Mouse (Mus musculus) lung, embryonic 15.5 days (tissue): ENCODE results near the gene Ewsr1. TPM values are rescaled to one million over a fixed set of nuclear protein-coding genes. Genes with fewer than 3 reads are reported as not detected.
"Not testable (repeated sequence)": the region's sequence is repeated elsewhere in the genome, so short reads cannot be mapped to it uniquely, and the experiment has no call there.

Experiments used
- ATAC-seq: fragments of 200-750 bp; cut with Nextera tagmentation; 2 replicates; pipeline ENCODE4 v1.8.0; 2017; ENCODE audit warnings: moderate number of reproducible peaks, borderline replicate concordance; ENCODE audit not compliant: low FRiP score, low TSS enrichment; ENCODE audit errors: extremely low read depth
- H3K27ac ChIP-seq: fragments of 300-500 bp; sonication (generic); 2 replicates; pipeline ENCODE4 v1.5.1; 2015; ENCODE audit warnings: moderate library complexity, mild to moderate bottlenecking, inconsistent platforms
- H3K27me3 ChIP-seq: fragments of 300-500 bp; sonication (generic); 2 replicates; pipeline ENCODE4 v1.6.1; 2015; ENCODE audit warnings: inconsistent platforms
- H3K36me3 ChIP-seq: fragments of 300-500 bp; sonication (generic); 2 replicates; pipeline ENCODE4 v1.6.1; 2015; ENCODE audit warnings: inconsistent platforms
- H3K4me1 ChIP-seq: fragments of 300-500 bp; sonication (generic); 2 replicates; pipeline ENCODE4 v1.6.1; 2015; ENCODE audit warnings: inconsistent platforms
- H3K4me2 ChIP-seq: fragments of 300-500 bp; sonication (generic); 2 replicates; pipeline ENCODE4 v1.6.1; 2015; ENCODE audit warnings: inconsistent platforms, mild to moderate bottlenecking, moderate library complexity
- H3K4me3 ChIP-seq: fragments of 300-500 bp; sonication (generic); 2 replicates; pipeline ENCODE4 v1.5.1; 2015; ENCODE audit warnings: mild to moderate bottlenecking, inconsistent platforms
- H3K9ac ChIP-seq: fragments of 300-500 bp; sonication (generic); 2 replicates; pipeline ENCODE4 v1.6.1; 2015; ENCODE audit warnings: inconsistent platforms
- H3K9me3 ChIP-seq: fragments of 300-500 bp; sonication (generic); 2 replicates; pipeline ENCODE4 v1.6.1; 2016; ENCODE audit warnings: inconsistent platforms
- WGBS: fragments of 180-500 bp; shearing (Covaris S2); methylation state at CpG from one replicate; pipeline ENCODE4 v1.1.7; 2015; 5-methylcytosine and 5-hydroxymethylcytosine counted together
- polyA plus RNA-seq: library from polyadenylated mRNA; unstranded; fragments of >200 nt; fragmentation: Nextera tagmentation; extraction: Ambion mirVana; gene quantifications from 2 replicates; pipeline ENCODE4 v1.2.1, GENCODE M21; 2015

The Ewsr1 gene
- polyA plus RNA-seq, 1 experiment from 2014 or later = 796 TPM

DNA sequence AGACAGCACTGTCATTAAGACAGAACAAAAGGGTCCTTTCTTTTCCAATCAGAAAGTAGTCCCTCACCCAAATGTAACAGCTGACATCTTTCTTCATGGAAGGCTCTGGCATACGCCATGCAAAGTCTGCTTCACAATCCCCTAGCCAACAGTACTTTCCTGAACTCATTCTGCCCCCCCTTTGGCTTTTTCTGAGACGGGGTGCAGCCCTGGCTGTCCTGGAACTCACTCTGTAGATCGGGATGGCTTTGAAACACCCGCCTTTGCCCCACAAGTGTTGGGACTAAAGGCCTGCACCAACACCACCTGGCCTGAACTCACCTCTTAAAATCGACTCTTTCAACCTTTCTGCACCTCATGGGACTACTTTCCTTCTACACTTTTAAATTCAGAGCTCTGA, 3.2 kb downstream of the Ewsr1 start:
- H3K4me3 ChIP-seq = no peak overlapping the region
- H3K4me1 ChIP-seq = peaks cover 26% of the 10 kb centered on the region
- 0 out of 2 replicates have a peak overlapping the region, but pooled peaks have one; percentile 78 for H3K4me2 ChIP-seq
- no peak overlapping the region for H3K27ac ChIP-seq
- H3K9me3 ChIP-seq = no peaks in the 10 kb centered on the region
- H3K9ac ChIP-seq = no peak overlapping the region
- 82% methylated on average over 5 of the region's 5 CpGs for WGBS
- no peak for ATAC-seq
- H3K27me3 ChIP-seq = no peaks in the 10 kb centered on the region
- peaks cover 17% of the 10 kb centered on the region for H3K36me3 ChIP-seq

DNA sequence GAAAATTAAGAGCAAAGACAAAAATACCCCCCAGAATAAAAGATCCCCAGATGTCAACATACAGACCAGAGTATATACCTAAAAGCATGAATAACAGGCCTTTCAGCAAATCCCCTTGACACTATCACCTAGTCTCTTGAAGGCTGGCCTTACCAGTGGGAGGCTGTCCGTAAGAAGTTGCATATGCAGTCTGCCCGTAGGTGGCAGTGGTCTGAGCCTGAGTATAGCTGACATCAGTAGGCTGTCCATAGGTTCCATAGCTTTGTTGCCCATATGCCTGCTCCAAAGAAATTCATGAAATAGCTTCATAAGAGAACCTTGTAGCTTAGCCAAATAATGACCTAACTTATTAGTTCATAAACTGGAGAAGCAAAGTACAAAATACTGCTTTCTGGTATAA, 7.4 kb downstream of the Ewsr1 start:
- Histone ChIP-seq H3K9ac (no peak overlapping the region), H3K9me3 (no peaks in the 10 kb centered on the region), H3K27me3 (no peaks in the 10 kb centered on the region), H3K27ac (no peak overlapping the region), H3K4me1 (peaks cover 15% of the 10 kb centered on the region; the same call in 1 of the 2 replicates), H3K4me2 (no peak overlapping the region), H3K36me3 (peaks cover 55% of the 10 kb centered on the region), H3K4me3 (no peak overlapping the region)
- ATAC-seq = no peak
- 32% methylated on average over 2 of the region's 2 CpGs for WGBS

DNA sequence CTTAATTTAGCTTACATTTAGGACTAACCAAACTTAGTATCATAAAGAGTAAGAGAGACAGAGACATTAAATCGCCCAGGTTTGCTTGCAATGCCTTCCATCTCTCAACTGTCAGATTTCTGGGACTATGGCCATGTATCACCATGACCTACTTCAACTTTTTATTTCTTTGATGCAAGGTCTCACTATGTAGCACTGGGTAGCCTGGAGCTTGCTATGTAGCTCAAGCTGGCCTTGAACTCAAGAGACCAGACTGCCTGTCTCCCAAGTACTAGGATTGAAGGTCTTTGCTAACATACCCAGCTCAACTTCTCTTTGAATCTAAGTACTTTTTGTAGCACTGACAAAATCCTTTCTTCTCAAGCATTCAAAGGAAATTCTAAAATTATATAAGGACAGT, 9.9 kb downstream of the Ewsr1 start:
- Histone ChIP-seq H3K9me3 (no peaks in the 10 kb centered on the region), H3K4me1 (0 out of 2 replicates have a peak, but pooled peaks cover 3% of the 10 kb centered on the region), H3K27me3 (no peaks in the 10 kb centered on the region), H3K4me2 (no peak overlapping the region), H3K36me3 (peaks cover 80% of the 10 kb centered on the region), H3K4me3 (no peak overlapping the region), H3K9ac (no peak overlapping the region), H3K27ac (no peak overlapping the region)
- no peak for ATAC-seq
- WGBS = 93% methylated on average over 1 of the region's 1 CpGs

DNA sequence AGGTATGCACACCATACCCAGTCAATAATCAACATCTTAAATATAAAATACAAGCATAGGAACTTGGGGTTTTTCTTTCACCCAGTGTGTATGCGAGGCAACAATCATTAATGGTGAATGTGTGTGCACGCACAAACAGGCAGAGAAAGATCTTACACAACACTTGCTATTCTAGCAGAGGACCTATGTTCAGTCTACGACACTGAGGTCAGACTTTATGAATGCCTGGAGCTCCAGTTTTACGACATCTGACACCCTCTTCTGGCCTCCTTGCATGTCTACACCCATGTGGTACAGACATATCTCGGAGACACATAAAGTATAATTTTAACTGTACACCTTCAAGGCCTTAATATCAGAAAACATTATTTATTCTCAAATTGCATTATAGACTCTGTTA, 22.2 kb downstream of the Ewsr1 start:
- H3K9me3 ChIP-seq, H3K4me3 ChIP-seq, H3K27me3 ChIP-seq, H3K27ac ChIP-seq, H3K4me1 ChIP-seq, H3K4me2 ChIP-seq, H3K9ac ChIP-seq, ATAC-seq: not testable (repeated sequence)
- WGBS = 80% methylated on average over 4 of the region's 5 CpGs
- peaks cover 78% of the 10 kb centered on the region for H3K36me3 ChIP-seq

DNA sequence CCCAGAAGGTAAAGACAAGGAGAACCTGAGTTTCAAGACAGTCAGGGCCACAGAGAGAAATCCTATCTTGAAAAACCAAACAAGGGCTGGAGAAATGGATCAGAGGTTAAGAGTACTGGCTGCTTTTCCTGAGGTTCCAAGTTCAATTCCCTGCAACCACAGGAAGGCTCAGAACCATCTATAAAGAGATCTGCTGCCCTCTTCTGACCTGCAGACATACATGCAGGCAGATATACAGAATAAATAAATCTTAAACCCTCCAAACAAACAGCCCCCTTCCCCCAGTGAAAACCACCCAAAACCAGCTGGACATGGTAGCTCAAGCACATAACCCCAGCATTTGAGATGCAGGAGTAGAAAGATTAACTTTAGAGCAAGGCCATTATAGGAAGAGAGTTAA, 23.3 kb downstream of the Ewsr1 start:
- no peak overlapping the region for H3K9ac ChIP-seq
- H3K36me3 ChIP-seq = peaks cover 82% of the 10 kb centered on the region
- H3K27me3 ChIP-seq = no peaks in the 10 kb centered on the region
- no peaks in the 10 kb centered on the region for H3K9me3 ChIP-seq
- no peak for ATAC-seq
- H3K4me3 ChIP-seq = no peak overlapping the region
- no peak overlapping the region for H3K27ac ChIP-seq
- no peaks in the 10 kb centered on the region for H3K4me1 ChIP-seq
- no peak overlapping the region for H3K4me2 ChIP-seq

DNA sequence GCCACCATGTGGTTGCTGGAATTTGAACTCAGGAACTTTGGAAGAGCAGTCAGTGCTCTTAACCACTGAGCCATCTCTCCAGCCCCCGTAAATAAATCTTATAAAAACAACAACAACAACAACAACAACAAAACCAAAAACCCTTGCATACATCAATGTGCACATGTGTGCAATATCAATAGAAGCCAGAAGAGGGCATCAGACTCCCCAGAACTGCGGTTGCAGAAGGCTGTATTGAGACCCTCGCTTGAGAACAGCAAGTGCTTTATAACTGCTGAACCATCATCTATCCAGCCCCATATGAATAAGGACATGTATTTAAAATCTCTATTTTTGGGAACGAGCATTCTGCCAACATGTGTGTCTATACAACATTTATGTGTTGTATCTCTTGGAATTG, 24.2 kb downstream of the Ewsr1 start:
- 65% methylated on average over 4 of the region's 4 CpGs for WGBS
- Histone ChIP-seq H3K4me2 (no peak overlapping the region), H3K36me3 (peaks cover 82% of the 10 kb centered on the region), H3K4me1 (no peaks in the 10 kb centered on the region), H3K9ac (no peak overlapping the region), H3K27me3 (no peaks in the 10 kb centered on the region), H3K9me3 (no peaks in the 10 kb centered on the region), H3K4me3 (no peak overlapping the region), H3K27ac (no peak overlapping the region)
- ATAC-seq = no peak

DNA sequence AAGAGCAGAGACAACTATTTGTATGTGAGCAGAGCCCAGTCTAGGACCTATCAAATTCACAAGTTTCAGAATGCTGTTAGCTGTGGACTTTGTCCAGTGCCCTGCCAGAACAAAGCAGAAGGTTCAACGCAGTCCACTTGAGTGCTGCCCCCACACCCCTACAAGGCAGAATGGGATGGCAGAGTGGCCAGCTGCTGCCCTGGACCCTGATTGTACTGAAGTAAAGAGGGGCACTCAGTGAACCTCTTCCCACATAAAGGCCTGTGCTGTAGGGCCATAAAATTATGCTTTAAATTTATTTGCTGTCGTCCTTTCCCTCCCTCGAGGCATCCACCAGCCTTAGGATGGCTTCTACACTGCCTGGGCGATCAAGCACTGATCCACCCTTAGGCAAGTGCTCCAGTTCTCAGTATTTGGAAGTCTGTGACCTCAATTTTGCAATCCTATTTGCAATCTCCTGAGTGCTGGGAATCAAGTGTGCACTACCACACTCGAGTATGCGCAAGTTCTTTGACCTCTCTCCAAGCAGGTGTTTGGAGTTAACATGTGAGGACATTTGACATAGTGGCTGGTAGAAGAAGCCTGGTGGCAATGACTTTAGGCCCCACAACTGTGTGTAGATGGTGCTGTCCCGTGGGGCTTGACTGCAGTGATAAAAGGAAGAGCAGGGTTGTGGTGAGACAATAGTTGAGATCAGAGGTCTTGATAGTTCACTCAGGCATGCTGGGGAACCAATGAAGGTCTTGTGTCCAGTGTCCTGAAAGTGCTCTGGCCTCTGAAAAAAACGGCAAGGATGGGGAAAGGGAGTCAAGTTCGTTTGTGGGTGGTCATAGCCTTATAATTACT, 30.7 kb downstream of the Ewsr1 start:
- no peak overlapping the region for H3K27ac ChIP-seq
- 77% methylated on average over 9 of the region's 9 CpGs for WGBS
- peaks cover 54% of the 10 kb centered on the region for H3K36me3 ChIP-seq

DNA sequence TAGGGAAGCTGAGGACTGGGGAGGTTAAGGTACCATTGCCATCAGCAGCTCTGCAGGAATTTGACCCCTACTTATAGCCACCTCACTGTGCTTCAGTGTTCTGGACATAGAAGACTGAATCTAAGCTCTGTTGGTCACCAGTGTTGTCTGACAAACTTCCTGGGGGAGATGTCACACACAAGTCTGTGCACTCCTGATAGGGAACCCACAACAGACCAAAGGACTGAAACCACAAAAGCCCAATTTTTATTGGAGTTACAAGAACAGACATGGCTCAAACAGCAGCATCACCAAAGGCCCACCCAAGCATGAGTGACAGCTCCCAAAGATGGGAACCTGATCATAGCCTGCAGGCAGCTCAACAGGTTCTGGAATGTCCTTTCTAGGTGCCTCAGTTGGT, 32.0 kb downstream of the Ewsr1 start:
- peaks cover 17% of the 10 kb centered on the region for H3K27me3 ChIP-seq
- H3K36me3 ChIP-seq = peaks cover 42% of the 10 kb centered on the region
- H3K9ac ChIP-seq = no peak overlapping the region
- no peak overlapping the region for H3K4me3 ChIP-seq
- H3K27ac ChIP-seq = no peak overlapping the region
- peaks cover 26% of the 10 kb centered on the region for H3K4me1 ChIP-seq
- no peak overlapping the region for H3K4me2 ChIP-seq
- H3K9me3 ChIP-seq = no peaks in the 10 kb centered on the region
- ATAC-seq = no peak

More for the DNA sequence above, 30.7 kb downstream of the Ewsr1 start:
- H3K9me3 ChIP-seq = no peaks in the 10 kb centered on the region
- H3K9ac ChIP-seq = no peak overlapping the region
- peaks cover 4% of the 10 kb centered on the region for H3K27me3 ChIP-seq
- no peak overlapping the region for H3K4me2 ChIP-seq
- H3K4me3 ChIP-seq = no peak overlapping the region
- ATAC-seq = no peak
- peaks cover 13% of the 10 kb centered on the region for H3K4me1 ChIP-seq

DNA sequence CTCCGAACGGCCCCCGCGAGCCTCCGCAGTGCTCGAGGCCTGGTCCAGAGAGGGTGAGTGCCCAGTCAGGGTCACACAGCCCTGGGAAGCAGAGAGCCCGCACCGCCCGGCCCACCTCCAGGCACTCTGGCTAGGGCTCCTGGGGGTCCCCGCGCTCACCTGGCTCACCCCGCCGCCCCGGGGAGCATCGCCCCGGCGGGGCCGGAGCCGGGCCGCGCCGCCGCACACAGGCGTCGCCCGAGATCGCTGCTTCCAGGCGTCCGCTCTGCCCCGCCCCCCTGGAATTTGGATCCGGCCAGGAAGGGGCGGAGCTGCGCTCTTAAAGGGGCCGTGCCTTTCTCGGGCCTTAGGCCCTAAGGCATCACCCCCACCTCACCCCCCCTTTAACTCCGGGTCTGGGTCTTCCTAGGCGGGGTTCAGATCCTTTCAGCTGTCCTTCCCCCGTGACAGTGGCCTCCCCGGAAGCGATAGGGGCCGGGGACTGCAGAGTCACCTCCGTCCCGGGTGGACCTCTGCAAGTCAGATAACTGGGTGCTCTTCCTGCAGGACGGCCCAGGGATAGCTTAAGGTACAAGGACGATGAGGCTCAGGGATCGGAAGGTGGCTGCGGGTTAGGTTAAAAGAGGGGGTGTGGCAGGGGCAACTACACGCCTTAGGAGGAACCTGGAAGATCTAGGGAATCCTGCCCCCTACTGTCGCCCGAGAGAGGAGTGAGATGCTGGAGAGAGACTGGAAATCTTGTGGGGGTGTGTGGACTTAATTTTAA, 33.8 kb downstream of the Ewsr1 start, which contains the start of gene Gas2l1:
Gene Gas2l1 (minus strand): TSS at position 272 of the 766 bp plus-strand sequence.
- H3K4me1 ChIP-seq = peaks cover 38% of the 10 kb centered on the region
- H3K9ac ChIP-seq = peak within 1 kb of the TSS; percentile 64
- H3K27ac ChIP-seq = peak within 1 kb of the TSS; percentile 51; the same call in 1 of the 2 replicates
- H3K36me3 ChIP-seq = peaks cover 23% of the 10 kb centered on the region
- under 1% methylated on average over 50 of the region's 50 CpGs for WGBS
- H3K9me3 ChIP-seq = no peaks in the 10 kb centered on the region
- peak within 1 kb of the TSS; percentile 95 for H3K4me2 ChIP-seq
- H3K27me3 ChIP-seq = peaks cover 35% of the 10 kb centered on the region
- peak; percentile 84 for ATAC-seq
- peak within 1 kb of the TSS; percentile 63 for H3K4me3 ChIP-seq

DNA sequence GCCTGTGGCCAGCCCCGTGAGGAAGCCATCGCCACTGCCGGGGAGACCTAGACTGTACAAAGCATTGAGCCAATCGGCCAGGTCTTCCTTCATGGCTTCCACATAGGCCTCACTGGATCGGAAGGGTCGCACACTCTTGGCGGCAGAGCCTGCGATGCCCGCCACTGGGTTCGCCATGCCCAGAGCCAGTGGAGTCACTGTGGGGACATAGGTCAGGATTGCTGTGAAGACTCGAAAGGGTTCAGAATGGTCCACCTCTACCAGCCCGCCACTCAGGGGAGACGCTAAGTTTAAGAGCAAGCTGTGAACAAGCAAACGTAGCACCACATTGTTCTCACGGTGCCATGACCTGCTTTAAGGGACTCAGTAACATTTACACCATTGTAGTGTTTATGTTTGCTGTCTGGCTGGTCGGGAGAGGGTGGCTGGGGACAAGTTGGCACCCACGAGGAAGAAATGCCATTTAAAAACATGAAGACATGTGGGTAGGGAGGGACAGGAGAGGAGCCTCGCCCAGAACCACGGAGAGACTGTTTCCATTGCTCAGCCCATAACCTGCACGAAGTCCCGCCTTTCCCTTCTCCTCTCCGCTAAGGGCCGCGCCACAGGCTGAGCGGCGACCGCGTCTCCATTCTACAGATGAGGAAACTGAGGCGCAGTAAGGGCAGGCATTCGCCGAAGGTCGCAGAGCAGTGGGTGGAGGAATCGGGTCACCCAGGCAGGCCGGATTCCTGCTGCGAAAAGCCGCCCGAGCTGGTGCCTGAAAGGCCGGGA, 34.6 kb downstream of the Ewsr1 start:
- 13% methylated on average over 38 of the region's 38 CpGs for WGBS
- no peaks in the 10 kb centered on the region for H3K9me3 ChIP-seq
- H3K27ac ChIP-seq = 0 out of 2 replicates have a peak overlapping the region, but pooled peaks have one; percentile 51
- peak overlapping the region; percentile 64 for H3K9ac ChIP-seq
- ATAC-seq = peak; percentile 7; the same call in 1 of the 2 replicates
- peaks cover 42% of the 10 kb centered on the region for H3K4me1 ChIP-seq
- peak overlapping the region; percentile 95 for H3K4me2 ChIP-seq
- peaks cover 18% of the 10 kb centered on the region for H3K36me3 ChIP-seq
- peak overlapping the region; percentile 63 for H3K4me3 ChIP-seq
- H3K27me3 ChIP-seq = peaks cover 43% of the 10 kb centered on the region

DNA sequence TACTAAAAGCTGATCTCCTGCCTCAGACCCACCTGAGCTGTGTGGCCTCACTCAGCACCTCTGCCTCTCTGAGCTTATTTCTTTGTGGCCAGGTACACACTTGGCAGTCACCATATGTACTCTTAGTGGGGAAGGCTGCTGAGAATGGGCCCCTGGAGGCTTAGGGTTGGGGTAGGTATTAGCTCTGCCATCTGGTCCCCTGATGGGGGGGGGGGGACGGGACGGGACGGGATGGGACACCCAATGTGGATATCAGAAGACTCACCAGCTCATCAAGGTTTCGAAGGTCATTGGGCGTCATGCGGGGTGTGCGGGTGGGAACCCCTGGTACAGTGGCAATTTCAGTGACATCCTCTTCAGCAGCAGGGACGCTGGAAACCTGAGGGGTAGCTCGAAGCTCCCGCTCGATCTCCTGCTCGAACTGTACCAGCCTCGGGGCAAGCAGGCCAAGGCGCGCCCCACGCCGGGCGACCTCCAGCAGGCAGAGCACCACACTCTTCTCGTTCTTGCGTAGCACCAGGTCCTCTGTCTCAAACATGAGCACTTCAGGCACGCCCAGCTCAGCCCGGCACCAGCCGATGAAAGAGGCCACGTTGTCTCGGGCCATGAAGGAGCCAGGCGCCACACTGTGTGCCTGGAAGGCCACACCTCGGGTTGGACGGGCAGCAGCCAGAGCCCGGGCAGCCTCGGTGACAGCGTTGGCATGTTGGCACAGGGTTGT, 35.3 kb downstream of the Ewsr1 start:
- peaks cover 48% of the 10 kb centered on the region for H3K4me1 ChIP-seq
- H3K9me3 ChIP-seq = no peaks in the 10 kb centered on the region
- H3K9ac ChIP-seq = 0 out of 2 replicates have a peak overlapping the region, but pooled peaks have one; percentile 64
- peaks cover 11% of the 10 kb centered on the region for H3K36me3 ChIP-seq
- H3K4me2 ChIP-seq = peak overlapping the region; percentile 95
- ATAC-seq = no peak
- peaks cover 50% of the 10 kb centered on the region for H3K27me3 ChIP-seq
- H3K27ac ChIP-seq = no peak overlapping the region
- 59% methylated on average over 31 of the region's 31 CpGs for WGBS
- peak overlapping the region; percentile 63 for H3K4me3 ChIP-seq
